Comparison of ENCODE assay signal across 25 mouse cellular contexts in genomic region chr15:52990580-52990979, GRCm38 (mm10).
DNase-seq lines count a peak whose midpoint lies in the region; ATAC-seq lines count a peak whose summit lies in the region.
"Had no signal": no experiment of that assay in that cellular context is flagged by ENCODE, and none has a peak within 500 bp of the region (broad histone marks: within the 10 kb centered on the region; RNA-seq: fewer than 3 reads in every experiment).

No protein-coding gene starts in this region.

- H3K27me3 ChIP-seq in embryonic facial prominence, embryonic 10.5 days (replicated peaks; ENCODE audit: low read depth, poor library complexity, severe bottlenecking): no peaks in the 10 kb centered on the region
- H3K27me3 ChIP-seq: embryonic facial prominence, embryonic 13.5 days; embryonic facial prominence, embryonic 15.5 days; forebrain, embryonic 13.5 days; forebrain, embryonic 15.5 days; Patski had no signal

- no peak overlapping the region for H3K4me3 ChIP-seq in embryonic facial prominence, embryonic 10.5 days
- H3K4me3 ChIP-seq: embryonic facial prominence, embryonic 13.5 days; embryonic facial prominence, embryonic 15.5 days; erythroblast, embryonic 14.5 days; forebrain, embryonic 13.5 days; forebrain, embryonic 15.5 days had no signal

- peak; percentile 71 for ATAC-seq in CD4-positive, CD25-positive, alpha-beta regulatory T cell, adult 4 months
- ATAC-seq: activated CD4-positive, CD25-positive, alpha-beta regulatory T cell, adult 4 months; forebrain, embryonic 13.5 days; forebrain, embryonic 15.5 days; forebrain, postnatal 0 days; Patski had no signal

- H3K9me3 ChIP-seq in embryonic facial prominence, embryonic 10.5 days: no peaks in the 10 kb centered on the region
- H3K9me3 ChIP-seq: embryonic facial prominence, embryonic 13.5 days; embryonic facial prominence, embryonic 15.5 days; forebrain, embryonic 13.5 days; forebrain, embryonic 15.5 days; G1E had no signal

- peak; percentile 29 for DNase-seq in CD4-positive helper T cell, adult 2 months (ENCODE audit: low read depth, low spot score)
- peak; percentile 38 for DNase-seq in induced T-regulatory cell, adult 2 months (ENCODE audit: low read depth)
- DNase-seq in naive thymus-derived CD4-positive, alpha-beta T cell, adult 2 months (ENCODE audit: low read depth): peak; percentile 20
- no peak for DNase-seq in embryonic facial prominence, embryonic 10.5 days (ENCODE audit: low spot score)
- DNase-seq in right cerebral cortex, adult 2 months (ENCODE audit: low spot score in 2 of 2): no peak
- no peak for DNase-seq in frontal cortex, postnatal 25 days (ENCODE audit: low spot score in 2 of 2)
- DNase-seq: adrenal gland, adult 8-10 months; adrenal gland, postnatal 14 days; adrenal gland, postnatal 36 days; B cell, adult 2 months; cerebellum, adult 11-12 months; cerebellum, adult 2 months; cerebellum, adult 9-10 months; cerebellum, postnatal 10 days; cerebellum, postnatal 25 days; forebrain, postnatal 0 days had no signal

- H3K36me3 ChIP-seq in embryonic facial prominence, embryonic 10.5 days (replicated peaks): no peaks in the 10 kb centered on the region
- H3K36me3 ChIP-seq: embryonic facial prominence, embryonic 13.5 days; embryonic facial prominence, embryonic 15.5 days; forebrain, embryonic 15.5 days; G1E had no signal

- H3K27ac ChIP-seq in embryonic facial prominence, embryonic 10.5 days (replicated peaks): no peak overlapping the region
- H3K27ac ChIP-seq: embryonic facial prominence, embryonic 13.5 days; embryonic facial prominence, embryonic 15.5 days; forebrain, embryonic 13.5 days; forebrain, embryonic 15.5 days had no signal

- no peaks in the 10 kb centered on the region for H3K4me1 ChIP-seq in embryonic facial prominence, embryonic 10.5 days
- H3K4me1 ChIP-seq: embryonic facial prominence, embryonic 13.5 days; embryonic facial prominence, embryonic 15.5 days; forebrain, embryonic 13.5 days; forebrain, embryonic 15.5 days had no signal

Comparison
In these comparisons a context has a peak if more than half of its experiments do, and no peak if none do; other contexts are left out.
1. DNase-seq: peak in CD4-positive helper T cell, adult 2 months (single experiment), induced T-regulatory cell, adult 2 months (single experiment) and naive thymus-derived CD4-positive, alpha-beta T cell, adult 2 months (single experiment); none in embryonic facial prominence, embryonic 10.5 days (single experiment), right cerebral cortex, adult 2 months (0 of 2) and frontal cortex, postnatal 25 days (0 of 2).